Mouse (Mus musculus): ENCODE results near the gene Wdr26.
A peak's percentile ranks its signal among the peaks of the same experiment; 100 is the strongest.

- TF ChIP-seq CTCF (IDR thresholded peaks at IDR 0.05; ENCODE audit: low read depth) (0 out of 2 replicates have a peak, but pooled peaks have one; percentile 3), EP300 (IDR thresholded peaks at IDR 0.05; ENCODE audit: low read depth) (no peak)
These were observed 22.7 kb upstream of the Wdr26 start for GRCm38 (mm10) chr1:181234326-181235035.

All from heart, postnatal 0 days (tissue).